Mouse (Mus musculus) liver, embryonic 11.5 days (tissue): ENCODE results near the gene Bcl2l1. TPM values are rescaled to one million over a fixed set of nuclear protein-coding genes. Genes with fewer than 3 reads are reported as not detected.

ENCODE experiments used
- ATAC-seq: fragments of 200-750 bp; cut with Nextera tagmentation; replicated peaks from 2 replicates; pipeline ENCODE4 v1.8.0; 2017; ENCODE audit warnings: moderate number of reproducible peaks, mild to moderate bottlenecking, moderate TSS enrichment, moderate library complexity; ENCODE audit not compliant: low FRiP score
- DNase-seq: peaks from one replicate; pipeline ENCODE4 v3.0.0-alpha.2; 2017; ENCODE audit warnings: low spot score
- H3K27ac ChIP-seq: fragments of 300-500 bp; sonication (generic); 2 replicates; pipeline ENCODE4 v1.5.1; 2014; ENCODE audit warnings: mild to moderate bottlenecking, low read depth, low read length, control low read depth
- H3K27me3 ChIP-seq: fragments of 300-500 bp; sonication (generic); replicated peaks from 2 replicates; pipeline ENCODE4 v1.6.1; 2014; ENCODE audit warnings: low read length, mixed read lengths; ENCODE audit not compliant: control insufficient read depth, insufficient read depth
- H3K36me3 ChIP-seq: fragments of 300-500 bp; sonication (generic); 2 replicates; pipeline ENCODE4 v1.6.1; 2014; ENCODE audit warnings: mild to moderate bottlenecking, low read length, moderate library complexity, mixed read lengths; ENCODE audit not compliant: control insufficient read depth, insufficient read depth
- H3K4me1 ChIP-seq: fragments of 300-500 bp; sonication (generic); replicated peaks from 2 replicates; pipeline ENCODE4 v1.6.1; 2014; ENCODE audit warnings: low read length, mixed read lengths; ENCODE audit not compliant: control insufficient read depth, insufficient read depth
- H3K4me2 ChIP-seq: fragments of 300-500 bp; sonication (generic); 2 replicates; pipeline ENCODE4 v1.6.1; 2014; ENCODE audit warnings: mild to moderate bottlenecking, control low read depth, moderate library complexity
- H3K4me3 ChIP-seq: fragments of 300-500 bp; sonication (generic); 2 replicates; pipeline ENCODE4 v1.5.1; 2014; ENCODE audit warnings: low read depth, low read length, control low read depth
- H3K9ac ChIP-seq: fragments of 300-500 bp; sonication (generic); 2 replicates; pipeline ENCODE4 v1.6.1; 2014; ENCODE audit warnings: low read depth, low read length, control low read depth
- H3K9me3 ChIP-seq: fragments of 300-500 bp; sonication (generic); 2 replicates; pipeline ENCODE4 v1.6.1; 2016; ENCODE audit warnings: low read length, inconsistent platforms, mixed read lengths; ENCODE audit not compliant: control insufficient read depth
- WGBS: fragments of 180-500 bp; shearing (Covaris S2); extraction: QIAGEN DNeasy Blood & Tissue Kit; methylation state at CpG from one replicate; pipeline ENCODE4 v1.1.7; 2014; 5-methylcytosine and 5-hydroxymethylcytosine counted together
- polyA plus RNA-seq: library from polyadenylated mRNA; unstranded; fragments of >200 nt; fragmentation: Nextera tagmentation; extraction: Ambion mirVana; gene quantifications from 2 replicates; pipeline ENCODE4 v1.2.1, GENCODE M21; 2014

Bcl2l1 gene
- polyA plus RNA-seq, 1 experiment from 2014 or later: 61.7 TPM

- Histone ChIP-seq H3K4me3 (peak overlapping the region; percentile 35), H3K36me3 (0 out of 2 replicates have a peak, but pooled peaks cover 3% of the 10 kb centered on the region), H3K4me2 (peak overlapping the region; percentile 94), H3K27me3 (no peaks in the 10 kb centered on the region), H3K9ac (peak overlapping the region; percentile 72), H3K4me1 (peaks cover 85% of the 10 kb centered on the region), H3K9me3 (no peaks in the 10 kb centered on the region), H3K27ac (peak overlapping the region; percentile 100)
- WGBS: 29% methylated on average over 6 of the region's 6 CpGs
- DNase-seq (peak; percentile 78), ATAC-seq (peak; percentile 92)
Measured at GRCm38 (mm10) chr2:152788892-152789421, 42.6 kb downstream of the Bcl2l1 start.

GRCm38 (mm10) chr2:152787543-152787942 lies 44.0 kb downstream of the Bcl2l1 start:
- Histone ChIP-seq H3K9me3 (no peaks in the 10 kb centered on the region), H3K4me1 (peaks cover 80% of the 10 kb centered on the region), H3K9ac (no peak overlapping the region), H3K4me3 (no peak overlapping the region), H3K27me3 (no peaks in the 10 kb centered on the region), H3K4me2 (no peak overlapping the region), H3K27ac (peak overlapping the region; percentile 100), H3K36me3 (0 out of 2 replicates have a peak, but pooled peaks cover 3% of the 10 kb centered on the region)
- ATAC-seq (no peak), DNase-seq (no peak)
- 82% methylated on average over 6 of the region's 6 CpGs for WGBS

- H3K27ac ChIP-seq: no peak overlapping the region
- H3K36me3 ChIP-seq: 0 out of 2 replicates have a peak, but pooled peaks cover 3% of the 10 kb centered on the region
- no peak overlapping the region for H3K4me3 ChIP-seq
- no peak overlapping the region for H3K9ac ChIP-seq
- H3K9me3 ChIP-seq: no peaks in the 10 kb centered on the region
- no peak for DNase-seq
- no peaks in the 10 kb centered on the region for H3K27me3 ChIP-seq
- H3K4me1 ChIP-seq: peaks cover 78% of the 10 kb centered on the region
- no peak for ATAC-seq
- 94% methylated on average over 2 of the region's 2 CpGs for WGBS
- H3K4me2 ChIP-seq: no peak overlapping the region
Measured at GRCm38 (mm10) chr2:152787136-152787535, 44.4 kb downstream of the Bcl2l1 start.

- Histone ChIP-seq H3K4me2 (peak overlapping the region; percentile 39), H3K36me3 (0 out of 2 replicates have a peak, but pooled peaks cover 3% of the 10 kb centered on the region), H3K27me3 (no peaks in the 10 kb centered on the region), H3K9me3 (no peaks in the 10 kb centered on the region), H3K4me3 (no peak overlapping the region), H3K27ac (peak overlapping the region; percentile 63), H3K4me1 (peaks cover 65% of the 10 kb centered on the region), H3K9ac (peak overlapping the region; percentile 39)
- WGBS: 32% methylated on average over 18 of the region's 18 CpGs
- DNase-seq (no peak), ATAC-seq (no peak)
Measured at GRCm38 (mm10) chr2:152785446-152786350, 45.8 kb downstream of the Bcl2l1 start.

- H3K4me2 ChIP-seq: no peak overlapping the region
- 91% methylated on average over 8 of the region's 8 CpGs for WGBS
- no peaks in the 10 kb centered on the region for H3K27me3 ChIP-seq
- no peak overlapping the region for H3K9ac ChIP-seq
- H3K4me3 ChIP-seq: no peak overlapping the region
- peaks cover 55% of the 10 kb centered on the region for H3K4me1 ChIP-seq
- H3K36me3 ChIP-seq: no peaks in the 10 kb centered on the region
- no peak overlapping the region; the same call in 1 of the 2 replicates for H3K27ac ChIP-seq
- DNase-seq (no peak), ATAC-seq (no peak)
- H3K9me3 ChIP-seq: no peaks in the 10 kb centered on the region
Measured at GRCm38 (mm10) chr2:152784640-152785039, 46.9 kb downstream of the Bcl2l1 start.

- no peaks in the 10 kb centered on the region for H3K27me3 ChIP-seq
- H3K4me3 ChIP-seq: no peak overlapping the region
- no peaks in the 10 kb centered on the region for H3K9me3 ChIP-seq
- H3K27ac ChIP-seq: no peak overlapping the region
- no peak overlapping the region for H3K9ac ChIP-seq
- no peak overlapping the region for H3K4me2 ChIP-seq
- no peaks in the 10 kb centered on the region; the same call in 1 of the 2 replicates for H3K36me3 ChIP-seq
- H3K4me1 ChIP-seq: peaks cover 43% of the 10 kb centered on the region
- DNase-seq (no peak), ATAC-seq (no peak)
- 79% methylated on average over 5 of the region's 5 CpGs for WGBS
Measured at GRCm38 (mm10) chr2:152783241-152783640, 48.3 kb downstream of the Bcl2l1 start.

GRCm38 (mm10) chr2:152782656-152783055 lies 48.9 kb downstream of the Bcl2l1 start:
- H3K4me3 ChIP-seq: no peak overlapping the region
- no peak overlapping the region for H3K9ac ChIP-seq
- 55% methylated on average over 5 of the region's 5 CpGs for WGBS
- no peak overlapping the region for H3K27ac ChIP-seq
- no peaks in the 10 kb centered on the region for H3K27me3 ChIP-seq
- DNase-seq: no peak
- ATAC-seq: no peak
- no peaks in the 10 kb centered on the region for H3K9me3 ChIP-seq
- H3K36me3 ChIP-seq: no peaks in the 10 kb centered on the region; the same call in 1 of the 2 replicates
- H3K4me2 ChIP-seq: no peak overlapping the region
- H3K4me1 ChIP-seq: peaks cover 38% of the 10 kb centered on the region

GRCm38 (mm10) chr2:152781031-152781711 lies 50.4 kb downstream of the Bcl2l1 start:
- Histone ChIP-seq H3K4me1 (peaks cover 26% of the 10 kb centered on the region), H3K9ac (no peak overlapping the region), H3K27me3 (no peaks in the 10 kb centered on the region), H3K4me3 (no peak overlapping the region), H3K27ac (no peak overlapping the region), H3K36me3 (no peaks in the 10 kb centered on the region; the same call in 1 of the 2 replicates), H3K9me3 (no peaks in the 10 kb centered on the region), H3K4me2 (no peak overlapping the region)
- DNase-seq (no peak), ATAC-seq (no peak)
- 78% methylated on average over 3 of the region's 3 CpGs for WGBS
